Mouse (Mus musculus): ENCODE measurements around the gene Rasgrf2. TPM values are rescaled to one million over a fixed set of nuclear protein-coding genes. Genes with fewer than 3 reads are reported as not detected.
A peak's percentile ranks its signal among the peaks of the same experiment; 100 is the strongest.

The Rasgrf2 gene
- total and polyA plus RNA-seq, 3 experiments, result not detected

DNA sequence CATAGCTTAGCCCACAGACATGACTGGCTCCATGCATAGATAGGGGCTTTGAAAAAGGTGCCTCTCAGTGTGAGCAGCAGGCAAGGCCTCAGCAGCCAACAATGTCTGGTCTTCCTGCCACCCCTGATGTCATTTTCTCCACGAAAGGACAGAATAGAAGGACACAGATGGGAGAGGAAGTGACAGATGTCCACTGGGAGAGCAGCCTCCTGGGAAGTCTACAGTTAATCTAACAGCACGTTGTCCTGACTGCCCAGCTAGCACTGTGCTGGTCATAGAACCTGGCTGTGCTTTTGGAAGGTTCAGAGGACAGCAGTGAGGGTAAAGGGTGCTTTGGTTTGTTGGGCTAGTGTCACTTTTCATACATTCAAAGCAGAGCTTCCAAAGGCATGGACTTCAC is 255.9 kb downstream of the Rasgrf2 start:
- Histone ChIP-seq H3K4me3 (ENCODE audit: control insufficient read depth in 1 of 2, insufficient read depth in 1 of 2, low read depth in 2 of 2, low read length in 2 of 2) (no peak overlapping the region), H3K79me2 (ENCODE audit: control insufficient read depth, insufficient read depth, low read length, poor library complexity) (no peaks in the 10 kb centered on the region), H3K27ac (ENCODE audit: control insufficient read depth, low read depth, low read length) (no peak overlapping the region), H3K27me3 (ENCODE audit: control insufficient read depth in 1 of 2, insufficient read depth in 2 of 2, low read length in 2 of 2) (peaks cover 5 to 8% of the 10 kb centered on the region in 2 experiments), H3K36me3 (ENCODE audit: control insufficient read depth in 1 of 2, insufficient read depth in 2 of 2, low read length in 2 of 2) (no peaks in the 10 kb centered on the region), H3K9me3 (replicated peaks; ENCODE audit: insufficient read depth, low read length) (no peaks in the 10 kb centered on the region), H3K9ac (ENCODE audit: control insufficient read depth, low read depth, low read length, poor library complexity, severe bottlenecking) (no peak overlapping the region), H3K4me1 (ENCODE audit: control insufficient read depth in 1 of 2, insufficient read depth in 2 of 2, low read length in 2 of 2) (no peaks in the 10 kb centered on the region)
- no peak for DNase-seq (ENCODE audit: low read depth, low spot score)
- TF ChIP-seq CHD2 (IDR thresholded peaks at IDR 0.05; ENCODE audit: low read length) (no peak), TCF12 (IDR thresholded peaks at IDR 0.05; ENCODE audit: low read depth, low read length) (no peak)

DNA sequence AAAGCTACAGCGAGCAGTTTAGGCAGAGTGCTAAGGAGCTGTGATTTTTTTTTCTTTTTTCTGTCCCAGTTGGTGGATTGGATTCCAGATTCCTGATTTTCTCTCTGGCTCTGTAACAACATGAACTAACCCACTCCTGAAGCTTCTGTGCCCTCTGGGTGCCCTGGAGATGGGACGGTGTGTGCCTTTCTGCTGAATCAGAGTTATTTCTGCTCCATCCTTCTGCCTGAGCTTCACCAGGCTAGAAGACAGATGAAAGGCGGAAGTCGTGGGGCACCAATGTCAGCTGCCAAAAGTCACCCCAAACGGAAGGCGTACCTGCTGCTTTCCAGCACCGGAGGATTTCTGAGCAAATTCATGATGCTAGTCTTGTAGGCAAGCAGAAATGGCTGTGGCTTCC is 256.9 kb downstream of the Rasgrf2 start:
- Histone ChIP-seq H3K27me3 (ENCODE audit: control insufficient read depth in 1 of 2, insufficient read depth in 2 of 2, low read length in 2 of 2) (peaks cover 0 to 4% of the 10 kb centered on the region in 2 experiments; a peak in 3 of 4 replicates), H3K79me2 (ENCODE audit: control insufficient read depth, insufficient read depth, low read length, poor library complexity) (no peaks in the 10 kb centered on the region), H3K4me1 (ENCODE audit: control insufficient read depth in 1 of 2, insufficient read depth in 2 of 2, low read length in 2 of 2) (no peaks in the 10 kb centered on the region), H3K4me3 (ENCODE audit: control insufficient read depth in 1 of 2, insufficient read depth in 1 of 2, low read depth in 2 of 2, low read length in 2 of 2) (no peak overlapping the region), H3K27ac (ENCODE audit: control insufficient read depth, low read depth, low read length) (no peak overlapping the region), H3K36me3 (ENCODE audit: control insufficient read depth in 1 of 2, insufficient read depth in 2 of 2, low read length in 2 of 2) (no peaks in the 10 kb centered on the region), H3K9me3 (replicated peaks; ENCODE audit: insufficient read depth, low read length) (no peaks in the 10 kb centered on the region), H3K9ac (ENCODE audit: control insufficient read depth, low read depth, low read length, poor library complexity, severe bottlenecking) (no peak overlapping the region)
- no peak for DNase-seq (ENCODE audit: low read depth, low spot score)
- no peak for TF ChIP-seq ETS1 (IDR thresholded peaks at IDR 0.05; ENCODE audit: low read depth, low read length)

DNA sequence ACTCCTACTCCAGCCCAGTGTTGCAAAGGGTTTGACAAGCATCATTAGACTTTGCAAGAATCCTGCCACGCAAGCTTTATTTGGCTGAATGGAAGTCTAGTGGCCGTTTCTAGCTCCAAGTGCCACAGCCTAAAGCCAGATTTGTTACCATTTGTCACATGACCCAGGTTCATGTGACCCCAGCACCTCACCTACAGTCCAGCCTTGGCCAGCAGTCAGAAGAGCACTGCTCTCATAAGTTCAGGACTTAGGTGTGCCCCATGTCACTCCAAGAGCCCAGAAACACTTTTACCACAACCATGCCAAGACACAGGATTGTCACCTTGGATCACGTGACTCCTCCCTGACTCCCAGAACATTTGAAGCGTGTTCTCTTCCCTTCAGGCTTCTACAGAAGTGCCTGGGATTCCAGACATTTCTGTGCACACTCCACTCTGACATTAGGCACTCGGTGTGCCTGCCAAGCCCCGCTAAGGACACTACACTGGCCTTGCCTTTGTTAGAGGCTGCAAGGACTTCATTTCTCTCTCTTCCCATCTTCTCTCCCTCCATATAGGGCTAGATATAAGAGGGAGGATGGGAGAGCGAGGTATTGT is 257.6 kb downstream of the Rasgrf2 start:
- DNase-seq (ENCODE audit: low read depth, low spot score), result no peak
- H3K9me3 ChIP-seq (replicated peaks; ENCODE audit: insufficient read depth, low read length), result no peaks in the 10 kb centered on the region
- H3K27ac ChIP-seq (ENCODE audit: control insufficient read depth, low read depth, low read length), result no peak overlapping the region
- no peaks in the 10 kb centered on the region for H3K79me2 ChIP-seq (ENCODE audit: control insufficient read depth, insufficient read depth, low read length, poor library complexity)
- H3K27me3 ChIP-seq (ENCODE audit: control insufficient read depth in 1 of 2, insufficient read depth in 2 of 2, low read length in 2 of 2), result peaks cover 0 to 6% of the 10 kb centered on the region in 2 experiments; a peak in 3 of 4 replicates
- no peaks in the 10 kb centered on the region for H3K4me1 ChIP-seq (ENCODE audit: control insufficient read depth in 1 of 2, insufficient read depth in 2 of 2, low read length in 2 of 2)
- TF ChIP-seq MXI1 (IDR thresholded peaks at IDR 0.05; ENCODE audit: low read depth, low read length) (no peak), USF1 (IDR thresholded peaks at IDR 0.05; ENCODE audit: low read depth, low read length) (0 out of 2 replicates have a peak, but pooled peaks have one; percentile 28)
- no peak overlapping the region for H3K9ac ChIP-seq (ENCODE audit: control insufficient read depth, low read depth, low read length, poor library complexity, severe bottlenecking)
- no peak overlapping the region for H3K4me3 ChIP-seq (ENCODE audit: control insufficient read depth in 1 of 2, insufficient read depth in 1 of 2, low read depth in 2 of 2, low read length in 2 of 2)
- no peaks in the 10 kb centered on the region for H3K36me3 ChIP-seq (ENCODE audit: control insufficient read depth in 1 of 2, insufficient read depth in 2 of 2, low read length in 2 of 2)

GRCm38 (mm10) chr13:91868577-91868976 is 262.9 kb downstream of the Rasgrf2 start:
- no peak for DNase-seq (ENCODE audit: low read depth, low spot score)
- no peak overlapping the region for H3K9ac ChIP-seq (ENCODE audit: control insufficient read depth, low read depth, low read length, poor library complexity, severe bottlenecking)
- no peak overlapping the region for H3K27ac ChIP-seq (ENCODE audit: control insufficient read depth, low read depth, low read length)
- no peaks in the 10 kb centered on the region for H3K79me2 ChIP-seq (ENCODE audit: control insufficient read depth, insufficient read depth, low read length, poor library complexity)
- no peak overlapping the region for H3K4me3 ChIP-seq (ENCODE audit: control insufficient read depth in 1 of 2, insufficient read depth in 1 of 2, low read depth in 2 of 2, low read length in 2 of 2)
- TF ChIP-seq USF1 (IDR thresholded peaks at IDR 0.05; ENCODE audit: low read depth, low read length) (no peak), E2F4 (IDR thresholded peaks at IDR 0.05; ENCODE audit: borderline replicate concordance, low read depth, low read length) (no peak), BHLHE40 (IDR thresholded peaks at IDR 0.05; ENCODE audit: borderline replicate concordance, low read depth, low read length) (no peak), MAX (IDR thresholded peaks at IDR 0.05; ENCODE audit: low read length) (no peak), ZMIZ1 (IDR thresholded peaks at IDR 0.05; ENCODE audit: low read depth, low read length) (no peak), CHD2 (IDR thresholded peaks at IDR 0.05; ENCODE audit: low read length) (no peak), CTCF (IDR thresholded peaks at IDR 0.05 in 2 of 3, conservative IDR thresholded peaks at IDR 0.05 in 1 of 3; ENCODE audit: control insufficient read depth in 1 of 3, insufficient read depth in 1 of 3, low read depth in 2 of 3, low read length in 3 of 3, poor library complexity in 1 of 3, severe bottlenecking in 1 of 3) (no peak)
- H3K36me3 ChIP-seq (ENCODE audit: control insufficient read depth in 1 of 2, insufficient read depth in 2 of 2, low read length in 2 of 2), result no peaks in the 10 kb centered on the region
- H3K4me1 ChIP-seq (ENCODE audit: control insufficient read depth in 1 of 2, insufficient read depth in 2 of 2, low read length in 2 of 2), result no peaks in the 10 kb centered on the region
- no peaks in the 10 kb centered on the region for H3K9me3 ChIP-seq (replicated peaks; ENCODE audit: insufficient read depth, low read length)
- H3K27me3 ChIP-seq (ENCODE audit: control insufficient read depth in 1 of 2, insufficient read depth in 2 of 2, low read length in 2 of 2), result peaks cover 0 to 7% of the 10 kb centered on the region in 2 experiments; a peak in 2 of 4 replicates
